Mouse (Mus musculus) right cerebral cortex, postnatal 10 days (tissue): ENCODE measurements around the gene Csf3r.
"Not testable (repeated sequence)": the region's sequence is repeated elsewhere in the genome, so short reads cannot be mapped to it uniquely, and the experiment has no call there.

ENCODE experiments used
- DNase-seq, 2 experiments: peaks; one replicate each; pipeline ENCODE4 v3.0.0; 2021; ENCODE audit warnings: low spot score in 2 of 2

Csf3r gene

DNA sequence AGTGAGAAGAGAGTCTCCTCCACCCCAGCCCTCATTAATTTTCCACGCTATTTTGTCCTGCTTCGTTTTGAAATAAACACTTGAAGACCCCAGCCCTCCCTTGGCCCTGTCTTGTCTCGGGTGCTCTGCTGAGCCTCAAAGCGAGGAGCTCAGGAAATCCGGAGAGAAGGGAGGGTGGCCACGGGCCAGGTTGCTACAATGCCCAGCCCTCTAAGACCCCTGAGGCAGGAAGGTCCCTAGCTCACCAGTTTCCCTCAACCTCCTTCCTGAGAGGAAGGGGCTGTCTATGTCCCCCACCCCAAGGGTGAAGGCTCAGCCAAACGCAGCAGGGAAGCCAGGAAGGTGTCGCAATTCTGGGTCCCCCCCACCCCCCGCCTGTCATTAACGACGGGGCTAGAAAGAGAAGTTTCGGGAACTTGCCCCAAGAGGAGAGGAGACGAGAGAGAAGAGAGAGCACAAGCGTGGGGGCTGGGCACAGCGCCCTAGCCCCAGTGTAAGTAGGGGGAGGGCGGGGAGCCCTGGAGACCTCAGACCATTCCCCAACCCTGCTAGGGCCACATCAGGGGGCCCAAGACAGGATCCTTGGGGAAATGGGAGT lies at the start of gene Csf3r:
TSS of gene Csf3r (plus strand) at position 248 of the 598 bp plus-strand sequence.
- no peak for DNase-seq

DNA sequence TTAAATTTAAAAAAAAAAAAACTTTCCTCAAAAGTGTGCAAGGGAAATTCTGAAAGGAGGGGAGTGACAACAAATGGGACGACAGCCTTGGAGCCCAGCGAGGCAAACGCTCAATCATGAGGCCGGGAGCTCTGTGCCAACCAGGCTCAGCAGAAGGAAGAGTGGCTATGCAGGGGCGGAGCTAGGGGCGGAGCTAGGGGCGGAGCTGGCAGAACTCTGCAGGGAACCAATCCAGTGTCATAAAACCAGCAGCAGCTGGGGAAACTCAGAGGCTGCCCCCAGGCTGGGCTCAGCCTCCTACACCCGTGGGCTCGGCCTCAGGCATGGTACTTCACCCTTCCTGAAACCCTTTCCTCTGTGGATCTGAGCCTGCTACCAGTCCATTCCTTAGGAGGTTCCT lies 46.6 kb upstream of the Csf3r start:
- DNase-seq = no peak

DNA sequence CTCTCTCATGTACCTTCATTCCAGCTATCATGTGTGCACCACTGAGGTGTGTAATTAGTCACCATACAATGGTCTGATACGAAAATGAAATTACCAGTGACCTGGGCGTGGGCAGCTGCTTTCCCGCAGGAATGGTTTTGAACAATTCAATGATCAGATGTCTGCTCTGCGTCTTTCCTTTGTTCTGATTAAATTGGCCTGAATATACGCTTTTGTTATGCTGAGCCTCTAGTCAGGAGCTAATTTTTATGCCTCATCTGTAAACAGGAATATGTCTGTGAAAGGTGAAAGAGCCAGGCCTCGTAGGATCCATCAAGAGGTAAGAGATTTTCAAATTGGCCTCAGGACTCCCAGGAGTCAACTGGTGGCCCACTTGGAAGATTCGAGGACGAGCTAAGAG lies 41.1 kb upstream of the Csf3r start:
- DNase-seq = no peak

DNA sequence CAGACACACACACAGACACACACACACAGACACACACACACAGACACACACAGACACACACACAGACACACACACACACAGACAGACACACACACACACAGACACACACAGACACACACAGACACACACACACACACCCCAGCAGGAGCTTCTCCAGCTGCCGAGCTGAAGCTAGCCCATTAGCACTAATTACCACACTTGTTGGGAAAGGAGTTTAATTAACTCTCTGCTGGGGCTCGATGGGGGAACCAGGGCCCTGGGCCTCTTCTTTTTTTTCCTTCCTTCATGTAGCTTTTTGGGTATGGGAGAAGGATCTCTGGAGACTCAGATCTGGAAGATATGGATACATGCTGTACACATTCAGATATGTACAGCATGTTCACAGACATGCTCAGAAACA lies 38.6 kb upstream of the Csf3r start:
- DNase-seq = not testable (repeated sequence)

DNA sequence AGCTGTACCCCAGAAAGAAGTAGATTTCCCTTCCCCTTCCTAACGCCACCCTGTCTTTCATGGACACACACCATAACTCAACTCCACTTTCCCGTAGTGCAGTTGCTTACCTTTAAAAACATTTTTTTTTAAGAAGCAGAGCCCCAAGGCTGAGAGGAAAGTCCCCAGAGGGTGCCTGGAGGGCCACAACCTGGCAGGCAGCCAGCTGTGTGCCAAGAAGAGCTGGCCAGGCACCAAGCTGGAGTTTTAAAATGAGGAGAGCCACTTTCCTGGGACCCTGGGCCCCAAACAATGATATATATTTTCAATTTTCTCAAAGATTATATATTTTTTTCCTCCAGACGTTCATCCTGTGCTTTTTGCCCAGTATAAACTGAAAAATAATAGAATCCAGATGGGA lies 37.3 kb upstream of the Csf3r start:
- no peak for DNase-seq

DNA sequence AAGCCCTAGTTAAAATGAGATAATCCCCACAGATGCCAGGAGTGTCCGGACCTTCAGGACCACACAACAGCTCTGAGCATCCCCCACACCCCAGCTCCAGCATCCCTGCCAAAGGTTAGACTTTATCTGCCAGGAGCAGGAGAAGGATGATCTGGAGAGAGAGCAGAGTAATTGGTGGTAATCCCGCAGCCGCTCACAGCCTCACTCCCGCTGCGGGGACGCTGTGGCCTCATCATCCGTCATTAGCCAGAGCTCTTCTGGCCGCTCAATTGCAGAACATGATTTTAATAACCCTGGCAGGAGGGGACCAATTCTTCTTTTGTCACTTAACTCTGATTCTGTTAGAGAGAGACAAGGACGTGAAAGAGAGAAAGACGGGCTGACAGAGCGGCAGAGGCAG lies 35.3 kb upstream of the Csf3r start:
- no peak for DNase-seq

DNA sequence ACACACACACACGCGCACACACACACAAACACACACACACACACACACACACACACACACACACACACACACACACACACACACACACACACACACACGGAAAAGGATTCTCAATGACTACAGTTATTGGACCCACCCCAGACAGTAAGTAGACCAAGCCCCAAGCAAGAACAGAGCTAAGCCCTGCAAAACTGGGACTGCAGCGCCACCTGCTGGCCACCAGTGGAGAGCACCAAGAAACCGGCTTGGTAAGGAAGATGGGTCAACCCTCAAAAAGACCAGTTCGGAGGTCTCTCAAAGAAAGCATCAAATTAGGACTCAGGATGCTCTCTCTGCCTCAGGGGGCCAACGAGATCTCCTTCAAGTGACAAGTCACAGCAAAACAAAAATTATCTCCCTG lies 34.2 kb upstream of the Csf3r start:
- DNase-seq = peak; percentile 69 to 81

DNA sequence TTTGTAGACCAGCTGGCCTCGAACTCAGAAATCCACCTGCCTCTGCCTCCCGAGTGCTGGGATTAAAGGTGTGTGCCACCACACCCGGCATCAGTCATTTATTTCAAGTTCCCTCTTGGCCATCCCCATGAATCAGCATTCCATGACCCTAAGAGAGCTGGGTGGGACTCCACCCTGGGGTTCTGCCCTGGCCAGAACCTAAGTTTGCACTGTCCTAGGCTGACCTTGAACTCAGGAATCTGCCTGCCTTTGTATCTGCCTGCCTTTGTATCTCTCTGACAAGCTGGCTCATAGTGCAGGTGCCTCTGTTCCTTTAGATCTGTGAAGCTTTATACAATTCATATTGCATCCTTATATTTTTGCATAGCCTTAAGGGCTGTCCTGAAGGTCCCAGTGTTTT lies 32.1 kb upstream of the Csf3r start:
- no peak for DNase-seq

DNA sequence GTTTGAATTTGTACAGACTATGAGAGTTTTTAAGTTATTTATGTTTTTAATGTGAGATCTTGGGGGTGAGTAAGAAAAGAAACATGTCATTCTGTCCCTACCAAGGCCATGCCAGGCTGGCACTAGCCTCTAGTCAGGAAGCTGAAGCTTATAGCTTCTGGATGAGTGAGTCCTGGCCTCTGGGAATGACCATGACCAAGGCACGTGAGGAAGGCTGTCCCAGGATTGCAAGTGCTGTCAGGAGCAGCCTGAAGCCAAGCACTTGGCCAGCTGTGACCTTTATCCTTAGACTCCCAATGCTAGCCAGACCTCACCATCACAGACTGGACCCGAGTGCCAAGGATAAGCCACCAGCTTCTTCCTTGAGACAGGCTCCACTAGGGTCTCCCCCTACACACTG lies 31.4 kb upstream of the Csf3r start:
- no peak for DNase-seq

DNA sequence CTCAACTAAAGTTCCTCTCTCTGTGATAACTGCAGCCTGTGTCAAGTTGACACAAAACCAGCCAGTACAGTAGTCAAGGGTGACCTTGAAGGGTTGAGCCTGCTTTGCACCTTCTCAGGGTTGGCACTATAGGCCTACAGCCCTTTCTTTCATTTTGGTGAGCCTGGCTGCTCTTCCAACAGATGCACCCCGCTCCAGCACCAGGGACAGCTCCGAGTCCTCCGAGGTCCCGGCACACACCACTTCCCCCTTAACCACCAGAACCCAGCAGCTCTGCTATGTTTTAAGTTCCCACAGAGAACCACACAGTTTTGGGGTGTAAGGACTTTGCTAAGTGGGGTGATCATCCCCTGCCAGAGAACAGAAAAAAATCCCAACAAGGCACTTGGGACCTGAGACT lies 27.8 kb upstream of the Csf3r start:
- no peak for DNase-seq

DNA sequence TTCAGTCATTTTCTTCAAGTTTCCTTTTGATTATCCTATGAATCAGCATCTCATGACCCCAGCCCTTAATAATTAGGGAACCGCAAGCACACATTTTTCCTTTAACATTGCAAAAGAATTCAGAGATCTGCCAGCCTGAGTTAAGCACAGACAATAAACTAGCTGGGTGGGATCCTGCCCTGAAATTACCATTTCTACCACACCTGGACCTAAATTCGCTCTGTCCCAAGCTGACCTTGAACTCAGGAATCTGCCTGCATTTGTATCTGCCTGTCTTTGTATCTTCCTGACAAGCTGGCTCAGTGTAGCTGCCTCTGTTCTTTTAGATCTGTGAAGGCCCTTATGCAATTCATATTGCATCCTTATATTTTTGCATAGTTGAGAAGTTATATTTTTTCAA lies 26.5 kb upstream of the Csf3r start:
- no peak for DNase-seq

DNA sequence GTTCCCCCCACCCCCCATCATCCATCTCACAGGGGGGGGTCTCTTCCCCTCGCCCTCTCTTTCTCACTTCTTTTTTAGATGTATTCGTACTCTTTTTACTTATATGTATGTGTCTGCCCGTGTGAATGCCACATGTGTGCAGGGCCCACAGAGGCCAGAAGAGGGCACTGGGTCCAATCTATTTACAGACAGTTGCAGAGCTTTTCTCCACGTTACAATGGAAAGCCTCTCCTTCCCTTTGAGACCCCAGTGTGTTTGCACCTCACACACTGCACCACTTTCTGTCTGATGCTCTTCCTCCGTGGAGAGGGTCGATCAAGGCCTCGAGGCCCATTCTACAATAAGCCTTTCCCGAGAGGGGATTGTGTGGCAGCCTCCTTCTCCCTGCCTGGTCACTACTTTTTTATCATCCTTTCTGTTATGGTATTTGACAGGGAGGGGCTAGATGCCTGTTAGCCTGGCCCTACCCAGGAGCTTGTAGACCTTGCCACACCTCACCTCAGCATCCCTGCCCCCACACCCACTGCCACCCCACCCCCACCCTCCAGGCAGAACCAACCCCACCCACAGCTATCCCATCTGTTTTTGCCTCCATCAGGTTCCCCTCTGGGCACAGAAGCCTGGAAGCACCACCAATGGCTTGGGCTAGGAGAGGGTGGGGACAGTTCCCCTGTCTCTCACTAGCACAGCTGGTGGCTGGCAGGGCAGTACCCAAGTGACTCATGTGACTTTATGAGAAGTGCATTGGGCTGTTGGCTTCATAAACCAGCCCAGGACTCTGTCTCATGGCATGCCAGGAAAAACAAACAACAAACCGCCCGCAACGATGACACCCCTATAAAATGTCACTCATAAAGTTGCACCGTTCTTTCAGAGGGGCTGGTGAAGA lies 22.8 kb upstream of the Csf3r start:
- DNase-seq = no peak

DNA sequence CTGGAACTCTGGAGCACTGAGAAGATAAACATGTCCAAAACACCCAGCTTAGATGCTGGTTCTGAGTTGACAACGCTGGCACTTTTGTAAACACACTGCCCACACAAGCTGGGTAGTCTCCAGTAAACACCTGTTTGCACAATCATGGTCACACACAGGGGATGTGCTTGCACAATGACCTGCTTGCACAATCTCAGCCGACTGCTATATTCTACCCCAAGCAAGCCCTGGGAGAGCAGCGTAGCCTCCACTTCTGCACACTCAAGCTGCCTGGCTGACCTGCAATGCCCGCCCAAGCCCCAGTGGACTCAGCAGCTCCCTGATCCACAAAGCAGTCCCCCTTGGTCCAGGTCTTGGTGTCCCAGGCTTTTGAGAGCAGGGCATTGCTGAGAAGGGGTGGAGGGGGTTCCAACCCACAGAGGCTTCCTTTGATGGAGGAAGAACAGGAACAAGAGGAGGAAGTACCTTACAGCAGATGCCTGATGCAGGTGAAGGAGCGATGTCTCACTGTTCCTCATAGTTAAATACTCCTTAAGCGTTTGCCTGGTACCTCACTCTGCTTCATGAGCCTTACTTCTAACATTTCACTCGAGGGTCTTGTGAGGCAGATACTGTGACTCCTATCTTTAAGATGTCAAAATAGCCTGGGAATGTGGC lies 6.5 kb upstream of the Csf3r start:
- no peak for DNase-seq

DNA sequence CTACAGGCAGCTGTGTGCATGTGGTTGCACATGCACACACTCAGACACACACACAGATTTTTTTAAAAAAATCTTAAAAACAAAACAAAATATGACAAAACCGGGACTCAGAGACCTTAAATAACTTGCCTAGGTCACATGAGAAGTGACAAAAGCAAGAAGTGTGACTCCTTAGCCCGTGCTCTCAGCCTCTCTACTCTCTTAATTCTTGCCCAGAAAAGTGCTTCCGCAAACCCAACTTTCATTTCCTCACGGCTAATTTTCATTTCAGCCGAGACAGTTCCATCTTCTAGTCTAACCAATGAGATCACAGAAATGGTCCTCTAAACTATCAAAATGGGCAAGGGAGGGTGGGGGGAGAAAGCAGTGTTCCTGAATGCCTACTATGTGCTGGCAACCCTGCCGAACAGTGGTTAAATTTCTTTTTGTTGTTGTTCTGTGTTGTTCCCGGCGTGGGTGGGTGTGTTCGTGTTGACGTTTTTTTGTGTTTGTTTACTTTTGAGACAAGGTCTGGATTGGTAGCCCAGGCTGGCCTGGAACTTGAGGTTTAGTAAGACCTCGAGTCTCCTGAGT lies 5.3 kb upstream of the Csf3r start:
- DNase-seq = no peak

DNA sequence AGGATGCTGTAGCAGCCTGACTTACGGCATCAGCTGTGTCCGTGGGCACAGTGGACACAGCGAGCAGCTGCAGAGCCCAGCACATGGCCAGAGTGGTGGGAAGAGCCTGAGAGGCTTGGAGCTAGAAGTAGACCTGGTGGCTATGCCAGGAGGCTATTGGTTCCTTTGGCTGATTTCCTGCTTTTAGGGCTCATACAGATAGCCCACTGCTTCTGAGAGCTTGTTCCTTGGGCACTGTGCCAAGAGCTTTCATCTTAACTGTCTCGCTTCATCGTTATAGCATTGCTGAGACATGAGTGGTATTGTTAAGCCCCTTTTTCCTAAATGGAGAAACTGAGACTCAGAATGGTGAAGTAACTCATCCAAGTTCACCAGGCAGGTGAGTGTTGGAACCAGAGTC lies 1.5 kb downstream of the Csf3r start:
- no peak for DNase-seq

DNA sequence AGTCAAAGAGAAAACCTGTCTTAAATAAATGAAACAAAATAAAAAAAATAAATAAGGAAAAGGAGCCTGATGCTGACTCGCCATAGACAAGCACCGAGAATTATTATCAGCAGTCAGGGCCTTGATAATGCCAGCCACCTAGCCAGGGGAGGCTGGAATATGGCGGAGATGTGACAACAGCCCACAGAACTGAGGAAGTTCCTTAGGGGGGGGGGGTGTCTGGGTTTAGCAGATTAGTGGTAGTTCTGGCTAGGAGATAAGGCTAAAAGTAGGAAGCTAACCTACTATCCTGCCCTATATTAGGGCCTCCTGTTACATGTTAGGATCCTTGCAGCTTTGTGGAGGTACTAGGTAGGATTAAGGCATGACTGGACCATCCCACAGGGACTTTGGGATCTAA lies 3.6 kb downstream of the Csf3r start:
- no peak for DNase-seq

DNA sequence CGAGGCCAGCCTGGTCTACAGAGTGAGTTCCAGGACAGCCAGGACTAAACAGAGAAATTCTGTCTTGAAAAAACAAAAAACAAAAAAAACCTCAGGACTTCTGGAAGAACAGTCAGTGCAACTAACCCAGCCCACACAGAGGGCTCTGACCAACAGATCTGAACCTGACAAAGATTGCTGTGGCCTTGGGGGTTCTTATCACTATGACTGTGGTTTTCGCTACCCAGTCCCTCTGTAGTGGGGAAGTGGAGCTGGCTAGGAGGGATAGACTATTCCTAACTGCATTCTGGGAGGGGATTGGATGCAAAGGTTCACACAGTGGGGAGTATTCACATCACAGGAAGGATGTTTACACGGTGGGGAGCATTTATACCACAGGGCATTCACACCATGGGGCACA lies 4.7 kb downstream of the Csf3r start:
- DNase-seq = no peak

DNA sequence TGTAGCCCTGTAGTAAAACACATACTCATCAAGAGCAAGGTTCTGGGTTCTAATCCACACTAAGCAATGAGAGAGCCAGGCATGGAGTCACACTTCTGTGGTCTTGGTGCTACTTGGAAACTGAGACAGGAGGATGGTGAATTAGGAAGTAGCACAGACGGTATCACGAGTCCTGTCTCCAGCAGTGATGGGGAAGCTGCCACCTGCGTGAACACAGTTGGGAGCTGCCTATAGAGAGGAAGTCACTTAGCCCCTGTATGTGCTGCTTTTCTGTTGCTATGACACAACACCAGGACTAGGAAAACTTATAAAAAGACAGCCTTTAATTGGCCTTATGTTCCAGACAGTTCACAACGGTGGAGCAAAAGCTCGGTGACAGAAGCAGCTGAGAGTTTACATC lies 6.4 kb downstream of the Csf3r start:
- DNase-seq = peak in 1 of 2 experiments; percentile 39

DNA sequence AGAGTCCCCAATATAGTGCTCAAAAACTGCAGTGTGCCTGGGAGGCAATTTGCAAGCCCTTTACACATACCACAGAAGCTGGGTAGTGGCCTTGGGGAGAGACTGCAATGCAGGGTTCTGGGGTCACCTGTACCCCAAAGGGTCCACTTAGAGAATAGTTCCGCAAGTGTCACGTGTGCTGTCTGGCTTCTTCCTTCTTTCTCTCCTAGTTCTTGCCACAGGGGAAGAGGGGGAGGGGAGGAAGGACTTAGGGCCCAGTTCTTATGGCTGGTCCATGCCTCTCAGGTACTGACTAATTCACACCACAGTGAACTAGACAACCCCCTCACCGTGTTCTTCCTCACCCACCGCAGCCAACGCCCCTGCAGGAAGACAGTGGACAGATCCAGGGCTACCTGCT lies 11.1 kb downstream of the Csf3r start:
- no peak for DNase-seq

DNA sequence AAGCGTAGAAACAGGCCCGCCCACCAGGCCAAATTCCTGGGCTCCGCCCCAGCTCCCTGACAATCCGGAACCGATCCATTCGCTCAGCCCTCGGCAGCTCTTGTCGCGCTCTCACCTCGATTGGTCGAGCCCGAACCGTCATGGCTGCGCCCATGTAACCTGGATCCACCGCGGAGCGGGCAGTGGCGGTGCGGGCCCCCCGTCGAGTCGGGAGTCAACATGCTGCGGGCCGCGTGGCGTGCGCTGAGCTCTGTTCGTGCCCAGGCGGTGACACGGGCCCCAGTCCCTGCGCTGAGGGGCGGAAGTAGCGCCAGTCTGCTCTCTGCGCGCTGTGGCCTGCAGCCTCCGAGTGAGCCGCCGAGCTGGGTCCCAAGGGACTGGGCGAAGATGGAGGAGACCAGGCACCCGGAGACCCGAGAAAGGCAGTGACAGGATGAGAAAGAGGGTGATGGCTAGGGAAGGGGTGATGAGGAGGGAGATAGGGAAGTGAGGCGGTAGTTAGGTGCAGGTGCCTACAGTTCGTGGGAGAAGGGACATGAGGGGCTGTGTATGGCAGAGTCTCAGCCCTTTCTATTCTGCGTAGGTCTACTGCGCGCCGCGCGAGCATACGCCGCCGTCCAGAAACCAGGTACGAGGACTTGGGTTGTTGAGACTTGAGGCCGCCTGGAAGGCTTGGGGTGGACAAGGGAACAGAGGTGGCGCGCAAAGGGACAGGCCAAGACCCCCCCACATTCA lies 22.7 kb downstream of the Csf3r start, which contains the start of gene Mrps15:
TSS of gene Mrps15 (plus strand) at position 75 of the 735 bp plus-strand sequence.
- DNase-seq = peak; percentile 93

DNA sequence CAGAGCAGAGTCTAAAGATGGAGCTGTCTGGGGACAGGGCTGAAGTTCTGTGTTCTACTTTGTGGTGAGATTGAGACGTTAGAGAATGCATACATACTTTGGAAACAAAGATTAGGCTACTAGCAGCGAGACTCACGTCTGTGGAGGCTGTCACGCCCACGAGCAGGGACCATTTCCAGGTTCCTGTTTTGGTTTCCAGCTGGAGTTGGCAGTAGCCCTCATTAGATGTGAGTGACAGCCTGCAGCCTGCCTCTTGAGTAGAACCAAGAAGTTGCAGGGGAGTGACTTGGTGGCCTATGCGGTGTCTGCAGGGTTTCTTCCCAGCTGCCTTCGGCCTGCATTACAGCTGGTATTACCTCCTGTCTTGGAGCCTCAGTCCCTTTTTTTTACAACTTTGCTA lies 27.3 kb downstream of the Csf3r start:
- DNase-seq = peak; percentile 68 to 83
